Mouse (Mus musculus) adrenal gland, adult 18-20 months (tissue): ENCODE results near the gene Sptbn4. TPM values are rescaled to one million over a fixed set of nuclear protein-coding genes. Genes with fewer than 3 reads are reported as not detected.

ENCODE experiments used
- DNase-seq, 2 experiments: peaks; one replicate each; pipeline ENCODE4 v3.0.0; 2021 to 2022; ENCODE audit warnings: low spot score in 2 of 2
- total RNA-seq, 2 experiments: library from RNA; stranded (reverse); gene quantifications; 1 replicate in 1 of 2; 2 replicates in 1 of 2; pipeline ENCODE4 v1.2.3; 2021

Sptbn4 gene
- total RNA-seq, 2 experiments from 2014 or later: 2.9 to 3.1 TPM

- DNase-seq: no peak
Observed at GRCm38 (mm10) chr7:27389213-27389612, 58.3 kb downstream of the Sptbn4 start.

GRCm38 (mm10) chr7:27384731-27385130, 62.8 kb downstream of the Sptbn4 start:
- peak; percentile 66 to 75 for DNase-seq

- no peak for DNase-seq
Observed at GRCm38 (mm10) chr7:27384134-27384533, 63.4 kb downstream of the Sptbn4 start.

DNA sequence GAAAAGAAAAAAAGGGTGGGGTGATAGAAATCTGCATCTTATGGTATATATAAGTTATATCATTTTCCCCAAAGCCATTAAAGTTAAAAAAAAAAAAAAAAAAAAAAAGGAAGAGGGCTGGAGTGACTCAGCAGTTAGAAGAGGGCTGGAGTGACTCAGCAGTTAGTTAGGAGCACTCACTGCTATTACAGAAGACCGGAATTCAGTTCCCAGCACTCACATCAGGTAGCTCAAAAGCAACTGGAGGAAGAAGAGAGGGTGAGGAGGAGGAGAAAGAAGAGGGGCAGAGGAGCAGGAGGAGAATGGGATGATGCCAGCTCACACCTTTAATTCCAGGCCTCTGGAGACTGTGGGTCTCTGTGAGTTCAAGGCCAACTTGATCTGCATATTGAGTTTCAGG, 64.3 kb downstream of the Sptbn4 start:
- no peak for DNase-seq

GRCm38 (mm10) chr7:27381560-27381959, 65.9 kb downstream of the Sptbn4 start:
- no peak for DNase-seq

- DNase-seq: no peak
Observed at GRCm38 (mm10) chr7:27381009-27381408, 66.5 kb downstream of the Sptbn4 start.

- DNase-seq: no peak
Observed at GRCm38 (mm10) chr7:27379836-27380235, 67.7 kb downstream of the Sptbn4 start.

- no peak for DNase-seq
Observed at GRCm38 (mm10) chr7:27378431-27378830, 69.1 kb downstream of the Sptbn4 start.

- DNase-seq: no peak
Observed at GRCm38 (mm10) chr7:27375274-27375673, 72.2 kb downstream of the Sptbn4 start.

GRCm38 (mm10) chr7:27371715-27372462, 75.6 kb downstream of the Sptbn4 start:
- DNase-seq: no peak

- no peak for DNase-seq
Observed at GRCm38 (mm10) chr7:27369111-27369510, 78.4 kb downstream of the Sptbn4 start.

DNA sequence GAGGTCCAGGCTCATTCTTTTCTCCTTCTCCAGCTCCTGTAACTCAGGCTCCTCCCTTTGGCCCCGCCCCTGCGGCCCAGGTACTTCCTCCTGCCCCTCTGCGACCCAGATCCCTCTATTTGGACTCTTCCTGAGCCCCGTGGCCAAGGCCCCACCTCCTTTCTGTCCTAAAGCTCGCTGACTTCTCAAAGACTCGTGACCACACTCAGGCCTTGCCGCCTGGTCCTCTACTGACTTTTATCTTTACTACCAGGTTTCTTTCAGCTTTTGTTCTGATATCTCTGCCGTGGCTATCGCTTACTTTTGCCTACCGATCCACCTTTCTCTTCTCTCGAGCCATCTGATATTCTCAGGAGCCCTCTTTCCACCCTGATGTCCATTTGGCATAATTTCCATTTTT, 79.5 kb downstream of the Sptbn4 start:
- no peak for DNase-seq

DNA sequence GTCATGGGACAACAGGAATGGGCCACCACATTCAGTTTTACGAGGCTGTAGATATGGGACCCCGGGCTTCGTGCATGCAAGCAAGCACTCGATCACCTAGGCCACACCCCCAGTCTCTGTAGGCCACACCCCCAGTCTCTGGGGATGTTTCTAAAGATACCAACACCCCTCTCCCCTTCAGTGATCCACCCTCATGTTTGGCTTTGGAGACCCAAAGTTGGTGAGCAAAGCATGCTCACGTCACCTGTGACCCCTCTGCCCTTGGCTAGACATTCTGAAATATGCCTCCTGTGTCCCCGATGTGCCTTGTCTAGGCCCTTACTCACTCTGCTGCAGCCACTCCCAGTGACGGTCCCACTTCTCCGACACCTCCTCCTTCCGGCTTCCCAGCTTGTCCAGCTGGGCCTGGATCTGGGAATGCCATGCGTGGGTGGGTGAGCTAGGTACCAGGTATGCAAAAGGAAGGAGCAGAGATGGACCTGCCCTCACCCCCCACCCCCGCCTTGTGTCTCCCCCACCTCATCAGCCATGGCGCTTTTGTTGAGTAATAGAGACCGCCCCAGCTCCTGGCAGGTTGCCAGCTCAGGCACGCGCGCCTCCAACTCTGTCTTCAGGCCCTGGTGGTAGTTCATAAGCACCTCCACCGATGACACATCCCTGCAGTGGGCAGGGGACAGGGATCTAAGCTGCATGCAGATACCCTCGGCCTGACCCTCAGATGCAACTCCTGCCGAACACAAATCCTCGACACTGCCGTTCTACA, 81.2 kb downstream of the Sptbn4 start:
- no peak for DNase-seq

GRCm38 (mm10) chr7:27364379-27364778, 83.1 kb downstream of the Sptbn4 start:
- no peak for DNase-seq

DNA sequence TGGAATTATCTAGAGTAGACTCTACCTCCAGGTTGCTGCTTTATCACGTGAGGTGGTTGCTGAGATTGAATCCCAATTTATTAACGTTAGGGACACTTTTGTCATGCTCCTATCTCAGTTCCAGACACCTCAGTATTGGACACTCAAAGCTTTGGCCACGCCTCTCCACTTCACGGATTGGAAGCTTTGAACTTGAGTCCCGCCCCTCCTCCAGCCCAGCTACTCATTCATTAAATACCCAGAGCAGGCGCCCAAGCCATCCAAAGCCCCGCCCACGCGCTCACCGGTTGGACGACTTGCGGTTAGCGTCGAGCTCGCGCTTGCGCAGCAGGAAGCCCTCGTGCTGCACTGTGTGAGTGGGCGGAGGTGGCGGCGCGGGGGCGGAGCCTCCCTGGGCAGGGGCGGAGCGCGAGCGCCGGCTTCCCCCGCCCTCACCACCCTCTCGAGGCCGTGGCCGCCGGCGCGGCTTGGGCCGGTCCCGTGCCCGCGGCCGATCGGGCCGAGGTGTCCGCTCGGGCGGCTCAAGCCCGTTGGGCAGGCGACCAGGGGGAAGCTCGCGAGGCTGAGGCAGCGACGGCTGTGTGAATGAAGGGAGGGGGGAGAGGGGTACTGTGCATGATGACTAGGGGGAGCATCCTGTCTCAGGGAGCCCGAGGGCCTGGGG, 86.1 kb downstream of the Sptbn4 start:
- DNase-seq: peak; percentile 95 to 96

DNA sequence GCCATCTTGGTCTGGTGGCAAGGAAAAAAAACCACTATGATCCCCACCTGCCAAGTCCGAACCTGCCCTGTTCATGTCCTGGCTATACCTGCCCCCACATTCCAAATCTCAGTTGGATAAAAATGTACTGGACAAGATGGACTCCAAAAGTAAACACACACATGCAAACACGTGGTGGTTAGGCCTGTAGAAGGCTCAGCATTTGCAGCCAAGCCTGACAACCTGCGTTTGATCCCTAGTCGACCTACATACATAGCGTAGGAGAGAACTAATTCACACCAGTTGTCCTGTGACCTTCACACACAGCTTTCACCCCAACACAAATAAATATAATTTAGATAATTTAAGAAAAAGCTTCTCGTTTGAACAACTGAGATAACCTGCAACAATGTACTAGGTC, 86.7 kb downstream of the Sptbn4 start:
- DNase-seq: no peak

DNA sequence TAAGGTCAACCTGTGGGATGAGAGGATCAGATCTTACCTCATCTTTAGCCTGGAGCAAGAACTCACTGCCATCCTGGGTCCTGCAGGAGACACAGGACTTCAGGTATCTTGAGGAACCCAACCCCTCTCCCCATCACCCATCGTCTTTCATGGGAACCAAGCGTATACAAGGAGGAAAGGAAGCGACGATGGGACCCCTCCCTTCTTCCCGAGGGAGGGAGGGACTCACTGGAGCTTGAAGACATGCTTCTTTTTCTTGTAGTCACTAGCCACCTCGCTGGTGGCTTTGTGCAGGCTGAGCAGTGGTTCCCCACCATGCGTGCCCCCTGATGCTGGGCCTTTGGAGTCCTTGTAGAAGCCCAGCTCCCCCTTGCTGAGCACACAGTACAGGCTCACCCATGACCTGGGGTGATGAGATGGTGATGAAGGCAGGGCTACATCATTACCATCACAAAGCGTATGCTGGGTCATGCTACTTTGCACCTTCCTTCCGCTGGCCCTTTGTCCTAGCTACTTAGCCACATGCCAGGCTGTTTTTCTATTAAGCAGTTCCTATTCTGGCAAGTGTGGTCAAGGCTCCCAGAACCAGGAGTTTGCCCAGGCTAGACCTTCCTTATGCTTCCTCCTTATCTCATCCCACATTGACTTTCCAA, 87.7 kb downstream of the Sptbn4 start:
- DNase-seq: no peak

DNA sequence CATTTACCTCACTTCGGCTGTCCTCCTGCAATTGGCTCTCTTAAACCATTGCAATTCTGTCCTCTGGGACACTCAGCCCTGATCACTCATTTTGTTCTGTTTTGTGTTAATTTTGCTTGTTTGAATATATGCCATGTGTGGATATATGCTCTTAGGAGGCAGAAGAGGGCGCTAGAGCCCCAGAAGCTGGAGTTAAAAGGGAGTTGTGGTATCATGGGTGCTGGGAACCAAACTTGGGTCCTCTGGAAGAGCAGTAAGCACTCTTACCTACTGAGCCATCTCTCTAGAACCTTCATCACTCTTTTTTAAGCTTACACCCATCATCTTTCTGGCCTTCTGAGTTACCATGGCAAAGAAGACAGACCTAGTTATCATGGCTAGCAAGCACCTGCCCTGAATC, 88.3 kb downstream of the Sptbn4 start:
- no peak for DNase-seq

DNA sequence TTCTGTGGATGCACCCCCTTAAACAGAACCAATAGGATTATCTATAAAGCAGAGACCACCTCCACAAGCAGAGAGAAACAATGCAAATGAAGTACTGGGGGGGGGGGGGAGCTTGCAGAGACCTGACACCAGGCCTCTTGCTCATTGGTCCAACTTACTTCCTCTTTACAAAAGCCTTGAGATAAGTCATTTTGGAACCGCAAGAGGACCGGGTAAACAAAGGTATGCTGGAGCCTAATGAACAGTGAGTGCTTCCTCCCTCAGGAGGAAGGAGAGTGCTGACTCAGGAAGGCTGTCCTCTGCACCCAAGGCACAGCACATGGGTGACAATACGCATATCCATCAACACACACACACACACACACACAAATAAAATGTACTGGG, 89.9 kb downstream of the Sptbn4 start:
- DNase-seq: no peak

GRCm38 (mm10) chr7:27356861-27357594, 90.5 kb downstream of the Sptbn4 start, which contains the start of gene Gm20479:
Gene Gm20479 (minus strand): TSS chr7:27357419.
- DNase-seq: no peak

- DNase-seq: no peak
Observed at GRCm38 (mm10) chr7:27356248-27356647, 91.2 kb downstream of the Sptbn4 start.
